Mouse (Mus musculus): ENCODE results near the gene Vmn1r206.
"Not testable (repeated sequence)": the region's sequence is repeated elsewhere in the genome, so short reads cannot be mapped to it uniquely, and the experiment has no call there.

The Vmn1r206 gene

DNA sequence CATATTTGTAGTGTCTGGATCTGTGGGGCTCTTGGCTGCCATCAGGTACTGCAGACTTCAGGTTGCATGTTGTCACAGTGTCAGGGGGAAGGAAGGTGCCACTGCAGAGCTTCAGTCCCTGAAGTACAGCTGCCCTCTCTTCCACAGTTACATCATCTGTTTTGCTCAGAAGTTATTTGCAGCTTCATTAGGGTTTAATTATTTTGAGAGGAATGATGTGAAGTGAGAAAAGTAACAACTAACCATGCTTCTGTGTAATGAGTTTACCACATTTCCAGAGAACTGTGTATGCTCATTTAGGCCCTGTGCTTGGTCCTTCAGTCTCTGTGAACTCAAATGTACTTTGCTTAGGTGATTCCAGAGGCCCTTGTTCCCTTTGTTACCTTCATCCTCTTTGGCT is at the start of gene Vmn1r206:
TSS of gene Vmn1r206 (minus strand) at position 101 of the 400 bp plus-strand sequence.
- not testable (repeated sequence) for H3K36me3 ChIP-seq (ENCODE audit: control insufficient read depth, insufficient read depth, low read length, poor library complexity, severe bottlenecking); H3K27me3 ChIP-seq (ENCODE audit: control insufficient read depth, insufficient read depth, low read length, poor library complexity, severe bottlenecking); DNase-seq (ENCODE audit: low read depth, low spot score)

DNA sequence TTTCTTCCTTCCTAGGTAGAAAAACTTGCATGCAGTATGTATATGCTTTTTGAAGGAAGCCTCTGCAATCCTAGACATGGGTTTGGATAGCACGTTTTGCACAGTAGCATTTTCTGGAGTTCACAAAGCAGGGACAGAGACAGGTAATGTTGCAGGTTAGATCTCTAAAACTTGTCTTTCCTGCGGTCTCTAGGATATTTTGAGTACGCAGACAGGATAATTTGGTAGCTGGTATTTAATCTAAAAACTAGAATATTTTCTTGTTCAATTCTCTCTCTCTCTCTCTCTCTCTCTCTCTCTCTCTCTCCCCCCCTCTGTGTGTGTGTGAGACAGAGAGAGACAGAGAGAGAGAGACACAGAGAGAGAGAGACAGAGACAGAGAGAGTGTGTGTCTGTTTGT is 31.2 kb downstream of the Vmn1r206 start, which contains the start of gene Vmn1r205:
TSS of gene Vmn1r205 (minus strand) at position 101 of the 400 bp plus-strand sequence.
- no peak for DNase-seq (ENCODE audit: low read depth, low spot score)
- no peaks in the 10 kb centered on the region for H3K27me3 ChIP-seq (ENCODE audit: control insufficient read depth, insufficient read depth, low read length, poor library complexity, severe bottlenecking)
- no peaks in the 10 kb centered on the region for H3K36me3 ChIP-seq (ENCODE audit: control insufficient read depth, insufficient read depth, low read length, poor library complexity, severe bottlenecking)

- DNase-seq (ENCODE audit: low read depth, low spot score): not testable (repeated sequence)
Measured at GRCm38 (mm10) chr13:22583336-22583735, 40.7 kb downstream of the Vmn1r206 start.

DNA sequence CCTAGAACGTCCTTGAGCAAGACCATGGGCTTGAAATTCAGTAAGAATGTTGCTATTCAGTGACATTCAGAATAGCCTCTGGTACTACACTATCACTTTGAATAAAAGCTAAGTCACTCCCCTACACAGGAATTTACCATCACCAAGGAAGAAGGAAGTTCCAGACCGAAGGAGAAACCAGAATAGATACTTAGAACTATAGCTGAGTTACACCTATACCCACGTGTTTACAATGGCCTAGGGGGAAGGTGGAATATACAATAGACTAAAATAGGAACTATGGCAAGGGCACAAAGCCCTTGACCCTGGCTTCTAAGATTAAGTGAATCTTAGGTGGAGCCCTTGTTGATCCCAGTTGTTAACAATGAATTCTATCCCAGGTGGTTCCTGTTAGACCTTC is 49.1 kb downstream of the Vmn1r206 start:
- not testable (repeated sequence) for DNase-seq (ENCODE audit: low read depth, low spot score)

More at GRCm38 (mm10) chr13:22583336-22583735, 40.7 kb downstream of the Vmn1r206 start:
- not testable (repeated sequence) for H3K27me3 ChIP-seq (ENCODE audit: control insufficient read depth, insufficient read depth, low read length, poor library complexity, severe bottlenecking); H3K36me3 ChIP-seq (ENCODE audit: control insufficient read depth, insufficient read depth, low read length, poor library complexity, severe bottlenecking)

More for the DNA sequence above, 49.1 kb downstream of the Vmn1r206 start:
- not testable (repeated sequence) for H3K36me3 ChIP-seq (ENCODE audit: control insufficient read depth, insufficient read depth, low read length, poor library complexity, severe bottlenecking); H3K27me3 ChIP-seq (ENCODE audit: control insufficient read depth, insufficient read depth, low read length, poor library complexity, severe bottlenecking)
